Mouse (Mus musculus): ENCODE measurements at regions not wholly inside any gene's neighbourhood (a gene's known extent, or its start where the extent isn't known, plus 50 kb on each side); places are given as distances from the start of the nearest gene placed in this dataset.

- TF ChIP-seq E2F4 (IDR thresholded peaks at IDR 0.05; ENCODE audit: insufficient read depth), result no peak
- no peak for TF ChIP-seq USF1 (IDR thresholded peaks at IDR 0.05; ENCODE audit: low read depth)
- no peak for TF ChIP-seq MAX (IDR thresholded peaks at IDR 0.05; ENCODE audit: low read depth)
- TF ChIP-seq SRF (IDR thresholded peaks at IDR 0.05; ENCODE audit: control insufficient read depth, insufficient read length, low read depth), result no peak
- no peak for TF ChIP-seq MYOG (IDR thresholded peaks at IDR 0.05; ENCODE audit: control insufficient read depth in 1 of 3, insufficient read depth in 1 of 3, insufficient read length in 2 of 3, low read depth in 2 of 3)
- TF ChIP-seq REST (IDR thresholded peaks at IDR 0.05; ENCODE audit: insufficient read depth, insufficient read length), result no peak
- no peak for TF ChIP-seq CEBPB (IDR thresholded peaks at IDR 0.05; ENCODE audit: insufficient read depth, poor library complexity, severe bottlenecking)
- no peak for TF ChIP-seq MYOD1 (IDR thresholded peaks at IDR 0.05; ENCODE audit: control insufficient read depth in 1 of 3, insufficient read length in 2 of 3, low read depth in 2 of 3)
- TF ChIP-seq TCF12 (IDR thresholded peaks at IDR 0.05; ENCODE audit: insufficient read depth, poor library complexity, severe bottlenecking), result no peak
- no peak for TF ChIP-seq TCF3 (IDR thresholded peaks at IDR 0.05; ENCODE audit: insufficient read length, low read depth)
- no peak for TF ChIP-seq POLR2A (IDR thresholded peaks at IDR 0.05; ENCODE audit: insufficient read length, low read depth)
These were observed 1017.1 kb upstream of the Flrt2 start for GRCm38 (mm10) chr12:94674925-94675324.

GRCm38 (mm10) chr12:94691341-94692029 lies 1000.5 kb upstream of the Flrt2 start:
- no peaks in the 10 kb centered on the region for H3K27me3 ChIP-seq (ENCODE audit: control insufficient read depth, insufficient read depth, insufficient read length)
- H3K4me2 ChIP-seq (ENCODE audit: low read depth), result no peak overlapping the region
- H3ac ChIP-seq (ENCODE audit: control insufficient read depth, insufficient read length), result no peak overlapping the region
- no peaks in the 10 kb centered on the region for H3K79me2 ChIP-seq (ENCODE audit: control insufficient read depth, insufficient read depth)
- H3K4me3 ChIP-seq, result no peak overlapping the region
- H3K36me3 ChIP-seq (ENCODE audit: control insufficient read depth, insufficient read depth), result no peaks in the 10 kb centered on the region
- TF ChIP-seq USF1 (IDR thresholded peaks at IDR 0.05; ENCODE audit: low read depth) (no peak), CEBPB (IDR thresholded peaks at IDR 0.05; ENCODE audit: insufficient read depth, poor library complexity, severe bottlenecking) (no peak), POLR2AphosphoS2 (IDR thresholded peaks at IDR 0.05; ENCODE audit: insufficient read length, low read depth) (no peak), MYOD1 (IDR thresholded peaks at IDR 0.05; ENCODE audit: control insufficient read depth in 1 of 3, insufficient read length in 2 of 3, low read depth in 2 of 3) (no peak), REST (IDR thresholded peaks at IDR 0.05; ENCODE audit: insufficient read depth, insufficient read length) (no peak), MYOG (IDR thresholded peaks at IDR 0.05; ENCODE audit: control insufficient read depth in 1 of 3, insufficient read depth in 1 of 3, insufficient read length in 2 of 3, low read depth in 2 of 3) (no peak), MAX (IDR thresholded peaks at IDR 0.05; ENCODE audit: low read depth) (no peak), POLR2A (IDR thresholded peaks at IDR 0.05; ENCODE audit: insufficient read length, low read depth) (no peak)

More at GRCm38 (mm10) chr12:94674925-94675324, 1017.1 kb upstream of the Flrt2 start:
- Histone ChIP-seq H3K79me2 (ENCODE audit: control insufficient read depth, insufficient read depth) (no peaks in the 10 kb centered on the region), H3K36me3 (ENCODE audit: control insufficient read depth, insufficient read depth) (no peaks in the 10 kb centered on the region), H3K4me3 (no peak overlapping the region), H3K27me3 (ENCODE audit: control insufficient read depth, insufficient read depth, insufficient read length) (no peaks in the 10 kb centered on the region), H3ac (ENCODE audit: control insufficient read depth, insufficient read length) (no peak overlapping the region), H3K4me2 (ENCODE audit: low read depth) (no peak overlapping the region)

- H3K79me2 ChIP-seq (ENCODE audit: control insufficient read depth, insufficient read depth), result no peaks in the 10 kb centered on the region
- no peak overlapping the region for H3ac ChIP-seq (ENCODE audit: control insufficient read depth, insufficient read length)
- no peaks in the 10 kb centered on the region for H3K27me3 ChIP-seq (ENCODE audit: control insufficient read depth, insufficient read depth, insufficient read length)
- TF ChIP-seq SRF (IDR thresholded peaks at IDR 0.05; ENCODE audit: control insufficient read depth, insufficient read length, low read depth), result no peak
- TF ChIP-seq TCF3 (IDR thresholded peaks at IDR 0.05; ENCODE audit: insufficient read length, low read depth), result no peak
- no peak for TF ChIP-seq POLR2A (IDR thresholded peaks at IDR 0.05; ENCODE audit: insufficient read length, low read depth)
- no peak for TF ChIP-seq POLR2AphosphoS2 (IDR thresholded peaks at IDR 0.05; ENCODE audit: insufficient read length, low read depth)
- TF ChIP-seq USF1 (IDR thresholded peaks at IDR 0.05; ENCODE audit: low read depth), result no peak
- no peak for TF ChIP-seq CEBPB (IDR thresholded peaks at IDR 0.05; ENCODE audit: insufficient read depth, poor library complexity, severe bottlenecking)
- H3K36me3 ChIP-seq (ENCODE audit: control insufficient read depth, insufficient read depth), result no peaks in the 10 kb centered on the region
- no peak overlapping the region for H3K4me2 ChIP-seq (ENCODE audit: low read depth)
- H3K4me3 ChIP-seq, result no peak overlapping the region
These were observed 960.6 kb upstream of the Flrt2 start for GRCm38 (mm10) chr12:94731391-94731790.

GRCm38 (mm10) chr12:94733179-94733578 lies 958.8 kb upstream of the Flrt2 start:
- Histone ChIP-seq H3K27me3 (ENCODE audit: control insufficient read depth, insufficient read depth, insufficient read length) (no peaks in the 10 kb centered on the region), H3ac (ENCODE audit: control insufficient read depth, insufficient read length) (no peak overlapping the region), H3K36me3 (ENCODE audit: control insufficient read depth, insufficient read depth) (no peaks in the 10 kb centered on the region), H3K4me2 (ENCODE audit: low read depth) (no peak overlapping the region), H3K79me2 (ENCODE audit: control insufficient read depth, insufficient read depth) (no peaks in the 10 kb centered on the region), H3K4me3 (no peak overlapping the region)
- TF ChIP-seq POLR2A (IDR thresholded peaks at IDR 0.05; ENCODE audit: insufficient read length, low read depth) (no peak), POLR2AphosphoS2 (IDR thresholded peaks at IDR 0.05; ENCODE audit: insufficient read length, low read depth) (no peak), TCF12 (IDR thresholded peaks at IDR 0.05; ENCODE audit: insufficient read depth, poor library complexity, severe bottlenecking) (no peak)

GRCm38 (mm10) chr12:94737263-94737662 lies 954.8 kb upstream of the Flrt2 start:
- Histone ChIP-seq H3K4me3 (no peak overlapping the region), H3K4me2 (ENCODE audit: low read depth) (no peak overlapping the region), H3K27me3 (ENCODE audit: control insufficient read depth, insufficient read depth, insufficient read length) (no peaks in the 10 kb centered on the region), H3K36me3 (ENCODE audit: control insufficient read depth, insufficient read depth) (no peaks in the 10 kb centered on the region), H3K79me2 (ENCODE audit: control insufficient read depth, insufficient read depth) (no peaks in the 10 kb centered on the region), H3ac (ENCODE audit: control insufficient read depth, insufficient read length) (no peak overlapping the region)
- no peak for TF ChIP-seq MYOD1 (IDR thresholded peaks at IDR 0.05; ENCODE audit: control insufficient read depth in 1 of 3, insufficient read length in 2 of 3, low read depth in 2 of 3)
- TF ChIP-seq POLR2AphosphoS2 (IDR thresholded peaks at IDR 0.05; ENCODE audit: insufficient read length, low read depth), result no peak
- TF ChIP-seq MAX (IDR thresholded peaks at IDR 0.05; ENCODE audit: low read depth), result no peak
- TF ChIP-seq POLR2A (IDR thresholded peaks at IDR 0.05; ENCODE audit: insufficient read length, low read depth), result no peak
- no peak for TF ChIP-seq TCF3 (IDR thresholded peaks at IDR 0.05; ENCODE audit: insufficient read length, low read depth)
- no peak for TF ChIP-seq SRF (IDR thresholded peaks at IDR 0.05; ENCODE audit: control insufficient read depth, insufficient read length, low read depth)
- TF ChIP-seq REST (IDR thresholded peaks at IDR 0.05; ENCODE audit: insufficient read depth, insufficient read length), result no peak
- TF ChIP-seq CEBPB (IDR thresholded peaks at IDR 0.05; ENCODE audit: insufficient read depth, poor library complexity, severe bottlenecking), result no peak
- no peak for TF ChIP-seq USF1 (IDR thresholded peaks at IDR 0.05; ENCODE audit: low read depth)
- TF ChIP-seq E2F4 (IDR thresholded peaks at IDR 0.05; ENCODE audit: insufficient read depth), result no peak
- TF ChIP-seq MYOG (IDR thresholded peaks at IDR 0.05; ENCODE audit: control insufficient read depth in 1 of 3, insufficient read depth in 1 of 3, insufficient read length in 2 of 3, low read depth in 2 of 3), result no peak
- TF ChIP-seq TCF12 (IDR thresholded peaks at IDR 0.05; ENCODE audit: insufficient read depth, poor library complexity, severe bottlenecking), result no peak

Measured in myocyte (in vitro differentiated cells).